Mouse (Mus musculus) embryonic facial prominence, embryonic 13.5 days (tissue): ENCODE measurements at regions not wholly inside any gene's neighbourhood (a gene's known extent, or its start where the extent isn't known, plus 50 kb on each side); places are given as distances from the start of the nearest gene placed in this dataset.

Experiments used
- ATAC-seq: fragments of 200-750 bp; cut with Nextera tagmentation; 2 replicates; pipeline ENCODE4 v1.8.0; 2017; ENCODE audit warnings: low read depth; ENCODE audit not compliant: insufficient number of reproducible peaks, insufficient read depth, low FRiP score, low TSS enrichment
- H3K27ac ChIP-seq: fragments of 300-500 bp; sonication (generic); 2 replicates; pipeline ENCODE4 v1.5.1; 2015; ENCODE audit warnings: moderate library complexity, mild to moderate bottlenecking, inconsistent platforms
- H3K27me3 ChIP-seq: fragments of 300-500 bp; sonication (generic); 2 replicates; pipeline ENCODE4 v1.6.1; 2015; ENCODE audit warnings: mild to moderate bottlenecking, inconsistent platforms
- H3K36me3 ChIP-seq: fragments of 300-500 bp; sonication (generic); 2 replicates; pipeline ENCODE4 v1.6.1; 2015; ENCODE audit warnings: mild to moderate bottlenecking, inconsistent platforms
- H3K4me1 ChIP-seq: fragments of 300-500 bp; sonication (generic); 2 replicates; pipeline ENCODE4 v1.6.1; 2015; ENCODE audit warnings: inconsistent platforms
- H3K4me2 ChIP-seq: fragments of 300-500 bp; sonication (generic); 2 replicates; pipeline ENCODE4 v1.6.1; 2015; ENCODE audit warnings: moderate library complexity, mild to moderate bottlenecking, inconsistent platforms
- H3K4me3 ChIP-seq: fragments of 300-500 bp; sonication (generic); 2 replicates; pipeline ENCODE4 v1.5.1; 2015; ENCODE audit warnings: mild to moderate bottlenecking, inconsistent platforms
- H3K9ac ChIP-seq: fragments of 300-500 bp; sonication (generic); 2 replicates; pipeline ENCODE4 v1.6.1; 2015; ENCODE audit warnings: mild to moderate bottlenecking, inconsistent platforms
- H3K9me3 ChIP-seq: fragments of 300-500 bp; sonication (generic); 2 replicates; pipeline ENCODE4 v1.6.1; 2016; ENCODE audit warnings: inconsistent platforms
- whole genome bisulfite sequencing: fragments of 180-500 bp; shearing (Covaris S2); methylation state at CpG from one replicate; pipeline ENCODE4 v1.1.7; 2015; ENCODE audit warnings: mixed read lengths; 5-methylcytosine and 5-hydroxymethylcytosine counted together

DNA sequence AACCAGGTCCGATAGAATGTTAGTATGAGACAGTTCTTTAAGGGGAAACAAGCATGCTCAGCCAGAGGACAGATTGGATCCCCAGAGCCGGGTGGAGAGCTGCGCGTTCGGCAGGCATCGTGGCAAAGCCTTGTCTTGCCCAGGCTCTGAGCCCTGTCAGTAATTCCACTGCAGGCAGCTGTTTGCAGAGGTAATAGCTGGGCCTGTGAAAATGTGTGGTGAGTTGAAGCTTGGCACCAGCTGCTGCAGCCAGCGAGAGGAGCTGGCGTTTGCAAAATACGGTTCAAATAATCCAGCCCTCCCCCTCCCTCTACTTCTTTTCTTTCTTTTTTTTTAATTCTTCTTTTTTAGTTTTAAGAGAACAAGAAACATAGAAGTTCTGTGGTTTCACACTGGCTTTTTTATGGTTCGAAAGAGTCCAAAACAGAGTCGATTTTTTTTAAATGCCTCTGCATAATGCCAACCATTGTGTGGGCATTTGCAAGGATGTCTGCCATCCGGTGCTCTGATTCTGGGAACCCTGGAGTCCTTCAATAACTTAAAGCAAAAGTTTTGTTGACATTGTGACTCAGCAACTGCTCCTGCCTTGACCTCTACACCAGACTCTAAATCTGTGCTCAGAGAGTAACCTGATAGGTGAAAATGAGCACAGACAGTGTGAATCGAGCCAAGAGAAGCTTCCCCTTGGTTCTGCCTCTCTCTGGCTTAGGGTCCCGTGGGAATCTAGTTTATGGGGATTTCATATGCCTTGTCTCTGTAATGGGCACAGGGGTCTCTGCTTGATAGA lies 190.7 kb downstream of the Bcl11b start:
- Histone ChIP-seq H3K27me3 (no peaks in the 10 kb centered on the region), H3K27ac (peak overlapping the region; percentile 64), H3K36me3 (no peaks in the 10 kb centered on the region), H3K9me3 (no peaks in the 10 kb centered on the region), H3K4me3 (no peak overlapping the region), H3K9ac (peak overlapping the region; percentile 36; the same call in 1 of the 2 replicates), H3K4me1 (peaks cover 30% of the 10 kb centered on the region), H3K4me2 (no peak overlapping the region)
- 34% methylated on average over 14 of the region's 14 CpGs for WGBS
- 0 out of 2 replicates have a peak, but pooled peaks have one; percentile 45 for ATAC-seq

DNA sequence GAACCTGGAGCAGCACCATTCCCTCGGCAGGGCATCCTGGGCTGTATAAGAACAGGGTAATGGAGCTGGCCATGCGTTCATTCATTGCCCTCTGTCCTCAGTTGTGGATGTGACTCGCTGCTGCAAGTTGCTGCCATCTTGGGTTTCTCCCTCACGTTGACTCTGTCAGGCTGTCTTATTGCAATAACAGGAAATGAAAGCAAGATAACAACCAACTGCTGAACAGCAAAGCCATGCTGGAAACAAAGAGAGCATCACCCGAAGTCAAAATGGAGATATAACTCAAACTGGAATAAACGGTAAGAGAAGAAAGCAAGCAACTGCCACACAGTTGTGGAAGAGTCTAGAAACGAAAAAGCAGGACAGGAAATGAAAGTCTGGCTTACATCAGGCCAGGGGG lies 188.5 kb downstream of the Bcl11b start:
- Histone ChIP-seq H3K9ac (no peak overlapping the region), H3K27me3 (no peaks in the 10 kb centered on the region), H3K27ac (no peak overlapping the region), H3K4me1 (peaks cover 18% of the 10 kb centered on the region), H3K9me3 (peaks cover 5% of the 10 kb centered on the region; the same call in 1 of the 2 replicates), H3K36me3 (no peaks in the 10 kb centered on the region), H3K4me2 (no peak overlapping the region), H3K4me3 (no peak overlapping the region)
- 83% methylated on average over 7 of the region's 7 CpGs for WGBS
- no peak for ATAC-seq

DNA sequence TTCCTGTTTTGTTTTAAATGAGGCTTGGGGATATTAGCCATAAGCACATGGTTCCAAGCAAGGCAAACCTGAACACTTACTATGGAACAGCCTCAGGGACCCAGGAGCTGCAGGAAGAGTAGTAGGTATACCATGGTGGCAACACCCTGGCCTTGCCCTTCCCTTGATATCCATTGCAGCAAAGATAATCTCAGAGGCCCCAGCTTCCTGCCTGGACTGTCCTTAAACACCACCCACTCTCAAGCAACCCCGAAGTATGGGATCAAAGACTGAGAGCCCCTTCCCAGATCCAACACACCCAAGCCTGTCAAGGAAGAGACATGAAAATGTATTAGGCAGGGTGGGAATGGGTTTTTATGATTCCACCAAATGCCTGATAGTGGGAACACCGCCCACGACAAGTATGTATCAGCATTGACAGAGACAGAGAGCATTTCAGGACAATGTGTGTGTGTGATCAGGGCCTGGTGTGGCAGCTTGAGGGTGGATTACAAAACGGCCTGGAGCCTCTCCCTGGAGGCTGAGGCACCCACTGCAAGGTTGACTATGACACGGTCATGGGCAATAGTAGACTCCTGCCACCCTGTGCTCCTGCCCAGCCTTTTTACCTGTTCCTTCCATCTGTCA lies 179.5 kb downstream of the Bcl11b start:
- no peak overlapping the region for H3K9ac ChIP-seq
- no peak for ATAC-seq
- no peak overlapping the region for H3K4me2 ChIP-seq
- H3K36me3 ChIP-seq = no peaks in the 10 kb centered on the region
- H3K27ac ChIP-seq = no peak overlapping the region
- H3K27me3 ChIP-seq = no peaks in the 10 kb centered on the region
- H3K4me1 ChIP-seq = no peaks in the 10 kb centered on the region
- H3K4me3 ChIP-seq = no peak overlapping the region
- no peaks in the 10 kb centered on the region for H3K9me3 ChIP-seq
- 85% methylated on average over 5 of the region's 5 CpGs for WGBS

DNA sequence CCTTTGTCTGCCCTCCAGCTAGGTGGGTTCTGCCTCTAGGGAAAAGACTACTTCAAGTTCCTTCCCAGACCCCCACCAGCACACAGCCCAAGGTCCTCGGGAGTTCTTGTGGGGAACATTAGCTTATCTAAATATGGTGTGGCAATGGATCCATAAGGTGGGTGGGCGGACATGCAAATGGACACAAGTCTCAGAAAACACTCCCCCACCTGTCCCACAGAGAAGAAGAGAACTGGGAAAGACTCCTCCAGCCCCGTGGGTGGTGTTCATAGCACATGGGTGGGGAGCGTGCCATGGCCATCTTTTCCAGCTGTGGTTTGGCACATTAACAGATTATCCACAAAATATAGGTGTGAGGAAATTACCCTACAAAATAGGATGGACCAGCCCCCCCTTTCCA lies 177.5 kb downstream of the Bcl11b start:
- no peak overlapping the region for H3K27ac ChIP-seq
- no peak for ATAC-seq
- H3K9ac ChIP-seq = no peak overlapping the region
- no peaks in the 10 kb centered on the region for H3K4me1 ChIP-seq
- H3K9me3 ChIP-seq = no peaks in the 10 kb centered on the region
- H3K4me3 ChIP-seq = no peak overlapping the region
- WGBS = 87% methylated on average over 4 of the region's 4 CpGs
- no peaks in the 10 kb centered on the region for H3K27me3 ChIP-seq
- no peaks in the 10 kb centered on the region for H3K36me3 ChIP-seq
- no peak overlapping the region for H3K4me2 ChIP-seq

GRCm38 (mm10) chr12:107831400-107832128 lies 171.8 kb downstream of the Bcl11b start:
- H3K4me2 ChIP-seq = no peak overlapping the region
- no peak overlapping the region for H3K27ac ChIP-seq
- no peaks in the 10 kb centered on the region for H3K27me3 ChIP-seq
- no peak for ATAC-seq
- no peaks in the 10 kb centered on the region for H3K9me3 ChIP-seq
- WGBS = 44% methylated on average over 13 of the region's 13 CpGs
- no peaks in the 10 kb centered on the region for H3K36me3 ChIP-seq
- peaks cover 7% of the 10 kb centered on the region for H3K4me1 ChIP-seq
- H3K9ac ChIP-seq = no peak overlapping the region
- no peak overlapping the region for H3K4me3 ChIP-seq

DNA sequence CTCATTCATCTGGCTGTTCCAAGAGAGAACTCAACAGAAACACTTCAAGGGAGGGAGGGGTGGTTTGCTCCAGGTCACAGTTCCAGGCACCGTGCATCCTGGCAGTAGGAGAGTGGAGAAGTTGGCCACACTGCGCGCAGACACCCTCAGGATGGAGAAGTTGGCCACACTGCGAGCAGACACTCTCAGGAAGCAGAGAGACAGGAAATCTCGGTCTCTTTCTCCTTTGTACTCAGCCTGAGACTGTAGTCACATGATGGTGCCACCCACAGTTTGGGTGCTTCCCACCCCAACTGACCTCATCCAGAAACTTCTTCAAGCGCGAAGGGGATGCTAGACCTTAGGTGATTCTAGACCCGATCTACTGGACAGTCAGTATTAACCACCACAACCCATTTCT lies 170.4 kb downstream of the Bcl11b start:
- Histone ChIP-seq H3K4me1 (peaks cover 7% of the 10 kb centered on the region), H3K27ac (no peak overlapping the region), H3K4me3 (no peak overlapping the region), H3K4me2 (no peak overlapping the region), H3K9me3 (no peaks in the 10 kb centered on the region), H3K27me3 (no peaks in the 10 kb centered on the region), H3K36me3 (no peaks in the 10 kb centered on the region), H3K9ac (no peak overlapping the region)
- 94% methylated on average over 8 of the region's 8 CpGs for WGBS
- ATAC-seq = no peak

DNA sequence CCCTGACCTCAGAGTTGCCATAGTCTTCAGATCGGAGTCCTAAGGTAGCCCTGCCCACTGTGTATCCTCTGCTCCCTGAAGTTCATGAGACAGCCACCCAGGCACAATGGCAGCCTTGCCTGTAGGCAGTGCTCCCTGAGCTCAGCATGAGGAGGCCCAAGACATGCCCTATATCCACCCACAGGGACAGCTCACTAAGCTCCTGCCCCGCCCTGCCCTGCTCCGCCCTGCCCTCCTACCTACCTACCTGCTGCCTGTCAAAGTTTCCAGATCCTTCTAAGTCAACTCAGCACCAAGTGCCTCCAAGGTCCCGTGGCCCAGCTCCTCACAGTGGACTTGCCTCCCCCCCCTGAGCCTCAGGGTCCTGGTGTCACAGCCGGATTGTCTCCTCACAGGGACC lies 168.9 kb downstream of the Bcl11b start:
- 75% methylated on average over 5 of the region's 5 CpGs for WGBS
- no peak overlapping the region for H3K27ac ChIP-seq
- ATAC-seq = no peak
- H3K9me3 ChIP-seq = no peaks in the 10 kb centered on the region
- H3K9ac ChIP-seq = no peak overlapping the region
- H3K27me3 ChIP-seq = no peaks in the 10 kb centered on the region
- no peaks in the 10 kb centered on the region for H3K36me3 ChIP-seq
- peaks cover 7% of the 10 kb centered on the region for H3K4me1 ChIP-seq
- H3K4me3 ChIP-seq = no peak overlapping the region
- no peak overlapping the region for H3K4me2 ChIP-seq

- 70% methylated on average over 12 of the region's 12 CpGs for WGBS
- no peaks in the 10 kb centered on the region for H3K27me3 ChIP-seq
- H3K4me3 ChIP-seq = no peak overlapping the region
- no peak overlapping the region for H3K9ac ChIP-seq
- no peaks in the 10 kb centered on the region for H3K36me3 ChIP-seq
- H3K27ac ChIP-seq = no peak overlapping the region
- ATAC-seq = no peak
- no peak overlapping the region for H3K4me2 ChIP-seq
- peaks cover 7% of the 10 kb centered on the region for H3K4me1 ChIP-seq
- H3K9me3 ChIP-seq = no peaks in the 10 kb centered on the region
Observed at GRCm38 (mm10) chr12:107837741-107838140, 165.7 kb downstream of the Bcl11b start.

GRCm38 (mm10) chr12:107844631-107845030 lies 158.8 kb downstream of the Bcl11b start:
- no peaks in the 10 kb centered on the region for H3K27me3 ChIP-seq
- no peak overlapping the region for H3K9ac ChIP-seq
- WGBS = 82% methylated on average over 5 of the region's 5 CpGs
- H3K4me3 ChIP-seq = no peak overlapping the region
- no peaks in the 10 kb centered on the region; the same call in 1 of the 2 replicates for H3K4me1 ChIP-seq
- no peak for ATAC-seq
- H3K4me2 ChIP-seq = no peak overlapping the region
- H3K9me3 ChIP-seq = no peaks in the 10 kb centered on the region
- no peak overlapping the region for H3K27ac ChIP-seq
- H3K36me3 ChIP-seq = no peaks in the 10 kb centered on the region

GRCm38 (mm10) chr12:107850591-107850990 lies 152.8 kb downstream of the Bcl11b start:
- Histone ChIP-seq H3K4me2 (no peak overlapping the region), H3K4me1 (peaks cover 3% of the 10 kb centered on the region; the same call in 1 of the 2 replicates), H3K27ac (no peak overlapping the region), H3K9ac (no peak overlapping the region), H3K9me3 (no peaks in the 10 kb centered on the region), H3K4me3 (no peak overlapping the region), H3K36me3 (no peaks in the 10 kb centered on the region), H3K27me3 (no peaks in the 10 kb centered on the region)
- 92% methylated on average over 7 of the region's 7 CpGs for WGBS
- ATAC-seq = no peak

- no peak overlapping the region for H3K4me3 ChIP-seq
- no peaks in the 10 kb centered on the region for H3K27me3 ChIP-seq
- H3K9me3 ChIP-seq = no peaks in the 10 kb centered on the region
- H3K27ac ChIP-seq = no peak overlapping the region
- no peaks in the 10 kb centered on the region for H3K36me3 ChIP-seq
- H3K4me1 ChIP-seq = peaks cover 3% of the 10 kb centered on the region; the same call in 1 of the 2 replicates
- no peak overlapping the region for H3K4me2 ChIP-seq
- no peak for ATAC-seq
- WGBS = 66% methylated on average over 7 of the region's 7 CpGs
- no peak overlapping the region for H3K9ac ChIP-seq
Observed at GRCm38 (mm10) chr12:107852921-107853320, 150.5 kb downstream of the Bcl11b start.
